Mouse (Mus musculus): ENCODE results near the gene Sf3b6. TPM values are rescaled to one million over a fixed set of nuclear protein-coding genes. Genes with fewer than 3 reads are reported as not detected.

Gene Sf3b6
- polyA plus RNA-seq, 1 experiment = 103 TPM

GRCm38 (mm10) chr12:4862672-4863071, 45.3 kb downstream of the Sf3b6 start:
- Histone ChIP-seq H3K79me2 (ENCODE audit: control insufficient read depth, insufficient read depth) (no peaks in the 10 kb centered on the region), H3K27me3 (ENCODE audit: control insufficient read depth, insufficient read depth, insufficient read length) (no peaks in the 10 kb centered on the region), H3ac (ENCODE audit: control insufficient read depth, insufficient read length, low read depth) (no peak overlapping the region), H3K79me3 (ENCODE audit: low read depth) (no peaks in the 10 kb centered on the region), H3K36me3 (ENCODE audit: control insufficient read depth, insufficient read depth) (no peaks in the 10 kb centered on the region), H3K4me3 (ENCODE audit: insufficient read depth, poor library complexity, severe bottlenecking) (no peak overlapping the region)
- TF ChIP-seq FOSL1 (IDR thresholded peaks at IDR 0.05; ENCODE audit: insufficient read depth, low read length, poor library complexity, severe bottlenecking) = no peak
- no peak for TF ChIP-seq MYOD1 (IDR thresholded peaks at IDR 0.05; ENCODE audit: control insufficient read depth, insufficient read length, low read depth)
- TF ChIP-seq MAX (IDR thresholded peaks at IDR 0.05) = no peak
- no peak for TF ChIP-seq MYOG (IDR thresholded peaks at IDR 0.05; ENCODE audit: control insufficient read depth, extremely low read depth, insufficient read length)
- no peak for TF ChIP-seq USF1 (IDR thresholded peaks at IDR 0.05; ENCODE audit: low read depth)
- TF ChIP-seq CTCF (IDR thresholded peaks at IDR 0.05; ENCODE audit: control insufficient read depth, insufficient read depth, insufficient read length) = no peak
- TF ChIP-seq CEBPB (IDR thresholded peaks at IDR 0.05; ENCODE audit: low read depth) = no peak

DNA sequence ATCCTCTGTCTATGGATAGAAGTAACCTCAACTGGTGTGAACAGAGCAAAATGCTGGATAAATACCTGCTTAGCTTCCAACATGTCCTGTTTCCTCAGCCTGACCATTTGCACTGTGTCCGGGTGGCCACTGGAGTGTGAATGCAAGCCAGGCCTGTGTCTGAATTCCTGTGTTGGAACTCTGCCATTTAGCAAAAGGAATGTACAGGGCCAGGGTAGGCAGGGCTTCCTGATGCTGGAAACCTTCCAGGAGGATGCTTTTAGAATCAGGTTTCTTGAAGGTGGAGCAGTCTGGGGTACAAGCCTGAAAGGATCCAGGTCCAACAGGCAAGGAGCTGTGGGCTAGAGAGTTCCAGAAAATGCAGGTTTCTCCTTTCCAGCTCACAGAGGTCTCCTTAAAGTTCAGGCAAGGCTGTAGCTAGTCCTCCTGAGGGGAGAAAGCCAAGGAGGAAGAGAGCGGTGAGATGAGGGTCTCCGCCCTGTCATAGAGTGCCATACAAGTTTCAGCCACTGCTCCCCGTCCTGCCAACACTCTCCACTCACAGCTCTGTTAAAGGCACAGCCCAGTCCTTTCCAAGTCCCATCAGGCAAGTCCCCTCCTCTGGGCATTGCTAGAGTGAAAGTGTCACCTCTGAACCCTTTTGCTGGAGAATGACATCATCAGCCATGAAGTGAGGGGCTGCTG, 46.5 kb downstream of the Sf3b6 start:
- Histone ChIP-seq H3K4me3 (ENCODE audit: insufficient read depth, poor library complexity, severe bottlenecking) (no peak overlapping the region), H3K27me3 (ENCODE audit: control insufficient read depth, insufficient read depth, insufficient read length) (no peaks in the 10 kb centered on the region), H3ac (ENCODE audit: control insufficient read depth, insufficient read length, low read depth) (no peak overlapping the region), H3K79me3 (ENCODE audit: low read depth) (no peaks in the 10 kb centered on the region), H3K36me3 (ENCODE audit: control insufficient read depth, insufficient read depth) (no peaks in the 10 kb centered on the region), H3K79me2 (ENCODE audit: control insufficient read depth, insufficient read depth) (no peaks in the 10 kb centered on the region)
- TF ChIP-seq CTCF (IDR thresholded peaks at IDR 0.05; ENCODE audit: control insufficient read depth, insufficient read depth, insufficient read length) = no peak
- no peak for TF ChIP-seq MYOD1 (IDR thresholded peaks at IDR 0.05; ENCODE audit: control insufficient read depth, insufficient read length, low read depth)
- no peak for TF ChIP-seq USF1 (IDR thresholded peaks at IDR 0.05; ENCODE audit: low read depth)
- TF ChIP-seq FOSL1 (IDR thresholded peaks at IDR 0.05; ENCODE audit: insufficient read depth, low read length, poor library complexity, severe bottlenecking) = no peak
- TF ChIP-seq MYOG (IDR thresholded peaks at IDR 0.05; ENCODE audit: control insufficient read depth, extremely low read depth, insufficient read length) = no peak
- TF ChIP-seq CEBPB (IDR thresholded peaks at IDR 0.05; ENCODE audit: low read depth) = no peak
- TF ChIP-seq MAX (IDR thresholded peaks at IDR 0.05) = no peak

DNA sequence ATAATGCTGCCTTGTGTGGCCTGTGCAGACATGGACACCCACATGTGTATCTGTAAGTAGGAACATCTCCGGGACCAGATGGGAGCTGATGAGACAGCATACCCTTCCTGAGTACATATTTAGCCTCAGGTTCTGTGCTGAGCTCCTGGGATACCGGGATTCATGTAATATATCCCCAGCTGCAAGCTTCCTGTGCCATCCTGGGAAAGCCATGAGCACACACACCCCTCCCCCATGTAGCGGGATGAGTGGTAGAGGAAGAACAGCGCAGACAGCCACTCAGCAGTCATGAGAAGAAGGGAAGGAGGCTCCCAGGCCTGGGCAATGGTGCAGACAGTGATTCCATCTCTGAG, 47.0 kb downstream of the Sf3b6 start:
- TF ChIP-seq MYOG (IDR thresholded peaks at IDR 0.05; ENCODE audit: control insufficient read depth, extremely low read depth, insufficient read length) = no peak
- no peak for TF ChIP-seq FOSL1 (IDR thresholded peaks at IDR 0.05; ENCODE audit: insufficient read depth, low read length, poor library complexity, severe bottlenecking)
- no peak for TF ChIP-seq CTCF (IDR thresholded peaks at IDR 0.05; ENCODE audit: control insufficient read depth, insufficient read depth, insufficient read length)
- TF ChIP-seq MYOD1 (IDR thresholded peaks at IDR 0.05; ENCODE audit: control insufficient read depth, insufficient read length, low read depth) = no peak
- TF ChIP-seq USF1 (IDR thresholded peaks at IDR 0.05; ENCODE audit: low read depth) = no peak
- TF ChIP-seq CEBPB (IDR thresholded peaks at IDR 0.05; ENCODE audit: low read depth) = no peak
- no peak for TF ChIP-seq MAX (IDR thresholded peaks at IDR 0.05)
- no peaks in the 10 kb centered on the region for H3K36me3 ChIP-seq (ENCODE audit: control insufficient read depth, insufficient read depth)
- H3K27me3 ChIP-seq (ENCODE audit: control insufficient read depth, insufficient read depth, insufficient read length) = no peaks in the 10 kb centered on the region
- no peaks in the 10 kb centered on the region for H3K79me3 ChIP-seq (ENCODE audit: low read depth)
- no peak overlapping the region for H3K4me3 ChIP-seq (ENCODE audit: insufficient read depth, poor library complexity, severe bottlenecking)
- no peaks in the 10 kb centered on the region for H3K79me2 ChIP-seq (ENCODE audit: control insufficient read depth, insufficient read depth)
- no peak overlapping the region for H3ac ChIP-seq (ENCODE audit: control insufficient read depth, insufficient read length, low read depth)

DNA sequence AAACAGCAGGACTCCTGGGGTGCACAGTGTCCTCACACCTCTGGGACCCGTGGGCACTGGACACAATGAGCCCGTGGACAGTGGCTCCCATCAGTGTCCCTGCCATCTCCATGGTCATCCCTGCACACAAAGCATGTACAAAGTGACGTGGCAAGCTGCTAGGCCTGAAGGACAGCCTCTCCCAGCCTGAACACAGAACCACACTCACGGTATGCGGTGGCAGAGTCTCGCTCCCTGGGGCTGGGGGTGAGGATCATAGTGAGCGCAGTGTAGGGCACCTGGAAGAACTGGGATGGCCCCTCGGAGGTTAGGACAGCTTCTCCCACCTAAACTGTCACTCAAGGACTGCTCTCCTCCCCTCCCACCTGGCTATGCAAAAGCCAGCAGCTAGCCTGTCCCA, 51.6 kb downstream of the Sf3b6 start:
- H3K36me3 ChIP-seq (ENCODE audit: control insufficient read depth, insufficient read depth) = no peaks in the 10 kb centered on the region

DNA sequence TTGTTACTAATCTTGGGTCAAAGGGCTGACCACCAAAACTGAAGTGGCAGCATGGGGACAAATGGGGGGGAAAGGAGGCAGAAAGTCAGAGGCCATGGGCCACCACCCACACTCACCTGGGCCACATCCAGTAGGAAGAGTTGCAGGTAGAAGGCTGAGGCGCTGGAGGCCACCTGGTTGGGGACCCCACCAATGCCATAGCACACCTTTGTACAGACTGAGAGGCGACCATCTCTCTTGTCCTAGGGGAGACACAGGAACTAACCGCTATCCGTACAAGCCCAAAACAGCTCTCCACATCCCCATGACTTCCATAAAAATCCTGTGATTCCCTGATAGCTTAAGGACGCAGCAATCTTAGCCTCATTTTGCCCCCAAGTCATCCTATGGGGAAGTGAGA, 53.9 kb downstream of the Sf3b6 start:
- Histone ChIP-seq H3K36me3 (ENCODE audit: control insufficient read depth, insufficient read depth) (no peaks in the 10 kb centered on the region), H3K4me3 (ENCODE audit: insufficient read depth, poor library complexity, severe bottlenecking) (no peak overlapping the region), H3K79me3 (ENCODE audit: low read depth) (no peaks in the 10 kb centered on the region), H3K27me3 (ENCODE audit: control insufficient read depth, insufficient read depth, insufficient read length) (no peaks in the 10 kb centered on the region), H3ac (ENCODE audit: control insufficient read depth, insufficient read length, low read depth) (no peak overlapping the region), H3K79me2 (ENCODE audit: control insufficient read depth, insufficient read depth) (no peaks in the 10 kb centered on the region)
- TF ChIP-seq USF1 (IDR thresholded peaks at IDR 0.05; ENCODE audit: low read depth) = no peak
- TF ChIP-seq MAX (IDR thresholded peaks at IDR 0.05) = no peak
- TF ChIP-seq CTCF (IDR thresholded peaks at IDR 0.05; ENCODE audit: control insufficient read depth, insufficient read depth, insufficient read length) = no peak
- no peak for TF ChIP-seq MYOD1 (IDR thresholded peaks at IDR 0.05; ENCODE audit: control insufficient read depth, insufficient read length, low read depth)

More for the DNA sequence above, 51.6 kb downstream of the Sf3b6 start:
- no peak overlapping the region for H3ac ChIP-seq (ENCODE audit: control insufficient read depth, insufficient read length, low read depth)
- H3K4me3 ChIP-seq (ENCODE audit: insufficient read depth, poor library complexity, severe bottlenecking) = no peak overlapping the region
- no peaks in the 10 kb centered on the region for H3K79me2 ChIP-seq (ENCODE audit: control insufficient read depth, insufficient read depth)
- TF ChIP-seq CTCF (IDR thresholded peaks at IDR 0.05; ENCODE audit: control insufficient read depth, insufficient read depth, insufficient read length) = no peak
- no peak for TF ChIP-seq MYOD1 (IDR thresholded peaks at IDR 0.05; ENCODE audit: control insufficient read depth, insufficient read length, low read depth)
- TF ChIP-seq MAX (IDR thresholded peaks at IDR 0.05) = no peak
- TF ChIP-seq CEBPB (IDR thresholded peaks at IDR 0.05; ENCODE audit: low read depth) = no peak
- TF ChIP-seq FOSL1 (IDR thresholded peaks at IDR 0.05; ENCODE audit: insufficient read depth, low read length, poor library complexity, severe bottlenecking) = no peak
- no peak for TF ChIP-seq USF1 (IDR thresholded peaks at IDR 0.05; ENCODE audit: low read depth)
- TF ChIP-seq MYOG (IDR thresholded peaks at IDR 0.05; ENCODE audit: control insufficient read depth, extremely low read depth, insufficient read length) = no peak
- H3K79me3 ChIP-seq (ENCODE audit: low read depth) = no peaks in the 10 kb centered on the region
- H3K27me3 ChIP-seq (ENCODE audit: control insufficient read depth, insufficient read depth, insufficient read length) = no peaks in the 10 kb centered on the region

GRCm38 (mm10) chr12:4872273-4872672, 54.9 kb downstream of the Sf3b6 start:
- Histone ChIP-seq H3K4me3 (ENCODE audit: insufficient read depth, poor library complexity, severe bottlenecking) (no peak overlapping the region), H3K36me3 (ENCODE audit: control insufficient read depth, insufficient read depth) (no peaks in the 10 kb centered on the region), H3K27me3 (ENCODE audit: control insufficient read depth, insufficient read depth, insufficient read length) (no peaks in the 10 kb centered on the region), H3K79me3 (ENCODE audit: low read depth) (no peaks in the 10 kb centered on the region), H3K79me2 (ENCODE audit: control insufficient read depth, insufficient read depth) (no peaks in the 10 kb centered on the region), H3ac (ENCODE audit: control insufficient read depth, insufficient read length, low read depth) (no peak overlapping the region)
- TF ChIP-seq MYOG (IDR thresholded peaks at IDR 0.05; ENCODE audit: control insufficient read depth, extremely low read depth, insufficient read length) = no peak
- no peak for TF ChIP-seq FOSL1 (IDR thresholded peaks at IDR 0.05; ENCODE audit: insufficient read depth, low read length, poor library complexity, severe bottlenecking)
- TF ChIP-seq CTCF (IDR thresholded peaks at IDR 0.05; ENCODE audit: control insufficient read depth, insufficient read depth, insufficient read length) = no peak
- TF ChIP-seq MYOD1 (IDR thresholded peaks at IDR 0.05; ENCODE audit: control insufficient read depth, insufficient read length, low read depth) = no peak
- no peak for TF ChIP-seq USF1 (IDR thresholded peaks at IDR 0.05; ENCODE audit: low read depth)
- no peak for TF ChIP-seq CEBPB (IDR thresholded peaks at IDR 0.05; ENCODE audit: low read depth)
- TF ChIP-seq MAX (IDR thresholded peaks at IDR 0.05) = no peak

Data from C2C12 (cell line).